Mouse (Mus musculus): Measurements from ENCODE around the gene P2ry2. TPM values are rescaled to one million over a fixed set of nuclear protein-coding genes. Genes with fewer than 3 reads are reported as not detected.

The P2ry2 gene
- total RNA-seq (2021), result 10 to 100 TPM; 34.3 to 43.7 TPM
- long read RNA-seq, experiment 1, transcript P2ry2-201 (3 exons, 3,011 nt), result major isoform, 22 of 29 reads
- long read RNA-seq, experiment 1, partial matches to known transcripts, result 0 of 29 reads
- long read RNA-seq, experiment 1, other reads (novel, unspliced or antisense), result 7 of 29 reads
- long read RNA-seq, experiment 2, transcript P2ry2-201 (3 exons, 3,011 nt), result major isoform, 47 of 62 reads
- long read RNA-seq, experiment 2, partial matches to known transcripts, result 0 of 62 reads
- long read RNA-seq, experiment 2, other reads (novel, unspliced or antisense), result 9 of 62 reads

DNA sequence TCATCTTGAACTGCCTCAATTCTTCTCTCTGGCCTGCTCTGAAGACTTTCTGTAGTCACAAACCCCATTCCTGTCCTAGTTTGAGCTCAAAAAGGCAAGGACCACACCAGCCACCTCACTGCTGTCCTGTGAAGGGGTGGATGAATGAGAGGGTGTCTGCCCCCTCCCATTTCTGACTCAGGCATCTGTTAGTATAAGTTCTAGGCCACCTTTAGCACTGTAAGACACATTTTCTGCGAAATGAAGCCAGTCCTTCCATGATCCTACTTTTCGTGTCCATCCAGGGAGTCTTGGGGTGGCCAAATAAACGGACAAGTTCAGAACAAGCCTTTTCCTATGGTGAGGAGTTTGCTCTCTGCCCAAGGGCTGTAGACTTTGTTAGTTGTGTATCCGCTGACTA lies at the start of gene P2ry2:
TSS of gene P2ry2 (minus strand) at position 326 of the 400 bp plus-strand sequence.
- DNase-seq, result no peak

DNA sequence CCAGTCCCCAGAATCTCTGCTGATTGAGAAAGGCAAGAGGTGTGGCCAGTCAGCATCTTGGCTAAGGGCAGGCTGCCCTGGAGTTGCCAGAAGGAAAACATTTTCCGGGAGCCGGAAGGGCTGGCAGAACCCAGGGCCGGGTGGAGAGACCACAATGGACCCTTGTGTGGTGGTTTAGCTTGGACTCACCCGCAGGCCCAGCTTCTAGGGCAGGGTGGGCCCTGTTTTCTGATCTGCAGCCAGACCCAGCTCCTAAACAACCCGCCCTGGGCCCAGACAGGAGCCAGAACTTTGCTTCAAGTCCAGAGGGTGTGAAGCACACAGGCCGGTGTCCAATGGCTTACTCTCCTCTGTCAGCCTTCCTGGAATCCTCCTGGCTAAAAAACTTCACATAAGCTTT lies 49.6 kb upstream of the P2ry2 start:
- DNase-seq, result peak; percentile 42

DNA sequence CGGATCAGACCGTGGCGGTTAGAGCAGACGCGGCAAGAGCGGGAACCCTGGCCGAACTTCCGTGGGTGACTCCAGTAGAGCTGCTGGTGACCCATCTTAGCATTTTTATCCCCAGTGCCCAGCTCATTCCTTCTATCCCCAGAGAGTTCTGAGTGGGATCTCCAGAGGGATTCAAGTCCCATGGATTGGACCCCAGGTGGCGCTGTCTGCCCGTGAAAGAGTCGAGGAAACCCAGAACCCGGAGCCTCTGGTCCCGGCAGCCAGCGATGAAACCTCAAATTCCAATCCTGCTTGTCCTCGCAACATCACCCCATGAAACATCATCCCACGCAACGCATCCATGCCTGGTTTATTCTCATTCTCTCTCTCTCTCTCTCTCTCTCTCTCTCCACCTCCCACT lies 48.7 kb upstream of the P2ry2 start:
- DNase-seq, result peak; percentile 65

DNA sequence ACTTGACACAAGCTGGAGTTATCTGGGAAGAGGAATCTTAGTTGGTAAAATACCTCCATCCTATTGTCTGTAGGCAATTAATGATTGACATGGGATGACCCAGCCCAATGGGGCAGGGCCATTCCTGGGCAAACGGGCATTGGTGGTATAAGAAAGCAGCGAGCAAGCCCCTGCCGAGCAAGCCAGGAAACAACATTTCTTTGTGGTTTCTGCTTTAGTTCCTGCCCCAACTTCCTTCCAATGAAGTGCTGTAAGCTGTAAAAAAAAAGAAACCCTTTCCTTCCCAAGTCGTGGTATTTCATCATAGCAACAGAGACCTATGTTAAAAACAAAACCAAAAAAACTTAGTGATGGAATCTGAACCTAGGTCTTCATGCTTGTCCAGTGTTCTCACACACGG lies 47.8 kb upstream of the P2ry2 start:
- no peak for DNase-seq

DNA sequence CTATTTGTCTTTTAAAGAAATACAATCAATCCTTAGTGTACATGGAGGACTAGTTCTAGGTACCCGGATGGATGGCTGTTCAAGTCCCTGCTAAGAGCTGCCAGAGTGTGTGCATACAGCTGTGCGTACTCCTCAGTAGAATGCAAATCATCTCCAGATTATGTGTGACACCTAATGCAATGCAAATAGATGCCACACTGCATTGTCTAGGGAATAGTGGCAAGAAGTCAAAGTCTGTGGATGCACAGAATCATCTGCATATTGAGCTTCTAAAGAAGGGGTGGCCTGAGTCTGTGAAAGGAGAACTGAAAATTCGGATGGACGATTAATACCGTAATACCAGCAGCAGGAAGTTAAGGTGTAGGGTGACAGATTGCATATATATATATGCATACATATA lies 46.5 kb upstream of the P2ry2 start:
- no peak for DNase-seq

DNA sequence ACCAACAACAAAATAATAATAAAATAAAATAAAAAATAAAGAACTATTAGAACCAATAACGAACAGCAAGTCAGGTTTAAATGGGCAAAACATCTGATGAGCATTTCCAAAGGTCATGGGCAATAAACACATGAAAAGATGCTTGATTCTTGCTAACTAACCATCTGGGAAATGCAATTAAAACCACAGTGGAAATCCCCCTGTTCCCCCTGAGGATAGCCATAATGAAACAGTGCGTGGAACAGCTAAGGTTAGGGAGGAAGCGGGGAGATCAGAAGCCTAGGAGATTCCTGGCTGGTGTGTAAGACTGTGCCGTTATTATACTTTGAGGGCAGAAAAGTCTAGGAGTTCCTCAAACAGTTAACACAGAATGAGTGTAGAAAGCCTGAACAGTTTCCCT lies 44.6 kb upstream of the P2ry2 start:
- DNase-seq, result no peak

DNA sequence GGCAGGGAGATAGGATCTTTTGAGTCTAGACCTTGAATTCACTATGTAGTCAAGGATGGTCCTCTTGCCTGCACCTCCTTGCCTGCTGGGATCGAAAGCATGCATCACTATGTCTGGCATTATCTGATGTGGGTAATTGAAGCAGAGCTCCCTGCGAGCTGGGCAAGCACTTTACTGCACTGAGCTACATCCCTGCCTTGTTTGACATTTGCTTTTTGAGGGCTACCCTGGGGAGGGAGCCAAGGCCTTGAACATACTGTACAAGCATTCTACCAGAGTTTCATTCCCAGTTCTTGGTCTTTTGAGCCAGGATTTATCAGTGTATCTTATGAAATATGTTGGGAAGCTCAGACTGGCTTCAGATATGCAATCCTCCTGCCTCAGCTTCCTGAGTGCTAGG lies 40.5 kb upstream of the P2ry2 start:
- no peak for DNase-seq

DNA sequence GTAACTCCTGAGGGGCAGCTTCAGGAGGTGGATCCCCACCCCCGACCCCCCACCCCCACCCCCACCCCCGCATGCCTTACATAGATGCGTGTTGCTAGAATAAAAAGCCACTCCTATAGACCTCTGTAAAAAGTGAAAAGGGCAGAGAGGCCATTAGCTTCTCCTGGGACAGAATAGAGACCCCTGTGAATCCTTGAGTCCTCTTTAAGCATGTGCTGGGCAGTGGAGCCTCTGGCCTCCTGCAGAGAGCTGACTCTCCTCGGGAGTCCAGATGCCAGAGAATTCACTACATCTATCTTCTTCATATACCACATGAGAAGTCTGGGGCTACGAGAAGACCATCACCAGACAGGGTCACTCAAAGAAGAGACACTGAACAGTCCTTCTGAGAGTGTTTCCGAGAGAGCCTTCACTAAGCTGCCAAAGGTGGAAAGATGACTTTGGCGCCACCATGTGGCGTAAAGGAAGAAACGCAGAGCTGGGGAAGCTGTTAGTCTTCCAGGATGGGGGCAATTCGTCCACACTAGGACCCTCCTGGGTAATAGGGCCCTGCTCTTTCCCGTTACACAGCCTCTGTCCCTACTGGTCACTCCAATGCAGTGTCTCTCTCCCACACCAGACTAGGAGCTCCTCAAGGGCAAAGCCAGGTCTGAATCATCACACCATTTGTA lies 39.0 kb upstream of the P2ry2 start:
- no peak for DNase-seq

DNA sequence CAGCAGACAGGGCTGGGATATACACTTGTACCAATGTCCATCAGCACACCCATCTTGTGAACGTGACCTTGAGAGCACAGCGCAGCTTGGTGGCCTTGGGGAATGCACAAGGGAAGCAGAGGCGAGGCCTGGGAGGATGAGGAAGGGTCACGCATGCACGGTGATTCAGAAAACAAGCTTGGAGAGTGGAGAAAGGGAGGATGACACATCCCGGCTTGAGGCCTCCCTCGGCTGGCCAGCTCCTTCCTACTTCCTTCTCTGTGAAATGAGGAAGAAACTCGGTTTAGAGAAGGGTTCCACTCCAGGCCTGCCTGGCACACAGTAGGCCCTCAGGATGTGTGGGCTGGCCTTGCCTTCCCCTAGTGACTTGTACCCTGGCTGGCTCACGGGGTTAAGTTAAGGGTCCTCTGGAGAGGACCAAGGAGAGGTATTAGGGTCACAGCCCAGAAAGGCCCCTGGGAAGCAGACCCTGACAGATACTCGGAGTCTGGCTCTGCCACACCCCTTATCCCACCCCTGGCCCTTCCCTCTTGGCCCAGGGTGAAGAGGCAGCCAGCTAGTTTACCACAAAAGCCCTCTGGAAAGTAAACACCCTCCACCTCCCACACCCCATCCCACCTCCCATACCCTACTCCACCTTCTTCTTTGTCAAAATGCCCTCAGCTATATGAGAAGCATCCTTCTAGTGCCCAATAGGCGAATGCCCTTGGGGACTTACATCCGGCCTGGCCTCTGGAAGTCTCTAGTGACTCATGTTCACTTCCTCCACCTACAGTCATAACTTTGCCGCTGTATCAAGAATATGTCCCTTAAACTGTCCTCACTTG lies 38.3 kb upstream of the P2ry2 start:
- DNase-seq, result no peak

DNA sequence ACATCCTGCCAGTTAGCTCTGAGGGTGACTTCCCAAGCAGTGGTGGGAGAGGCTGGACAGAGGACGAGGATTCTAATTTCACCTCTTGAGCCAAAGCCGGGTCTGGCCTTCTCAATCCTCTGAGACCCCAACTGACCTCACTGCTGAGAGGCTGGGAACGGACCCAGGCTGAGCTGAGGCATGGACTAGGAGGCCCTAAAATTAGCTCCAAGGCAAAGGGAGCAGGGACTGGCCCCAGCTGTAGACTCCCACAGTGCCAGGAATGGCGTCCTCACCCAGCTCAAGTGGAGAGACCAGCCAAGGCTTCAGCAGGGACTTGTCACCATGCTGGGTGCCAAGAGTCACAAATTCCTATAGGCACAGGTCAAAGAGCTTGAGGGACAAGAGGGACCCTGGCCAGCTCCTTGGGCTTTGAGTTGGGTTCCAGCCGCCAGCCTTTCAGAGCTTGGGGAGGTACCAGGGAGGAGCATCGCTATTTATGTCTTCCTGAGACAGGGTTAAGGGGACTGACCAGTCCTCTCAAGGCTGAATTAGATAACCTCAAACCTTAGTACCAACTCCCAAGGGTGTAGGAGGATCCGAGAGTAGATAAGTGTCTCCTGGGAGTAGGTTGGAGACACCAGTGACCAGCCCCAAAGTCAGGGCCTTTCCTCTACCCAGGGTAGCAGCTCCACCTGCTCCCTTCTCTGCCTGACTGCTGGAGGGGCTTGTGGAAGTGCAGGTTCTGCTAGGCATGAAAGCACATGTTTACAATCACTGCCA lies 36.8 kb upstream of the P2ry2 start:
- DNase-seq, result peak; percentile 93

DNA sequence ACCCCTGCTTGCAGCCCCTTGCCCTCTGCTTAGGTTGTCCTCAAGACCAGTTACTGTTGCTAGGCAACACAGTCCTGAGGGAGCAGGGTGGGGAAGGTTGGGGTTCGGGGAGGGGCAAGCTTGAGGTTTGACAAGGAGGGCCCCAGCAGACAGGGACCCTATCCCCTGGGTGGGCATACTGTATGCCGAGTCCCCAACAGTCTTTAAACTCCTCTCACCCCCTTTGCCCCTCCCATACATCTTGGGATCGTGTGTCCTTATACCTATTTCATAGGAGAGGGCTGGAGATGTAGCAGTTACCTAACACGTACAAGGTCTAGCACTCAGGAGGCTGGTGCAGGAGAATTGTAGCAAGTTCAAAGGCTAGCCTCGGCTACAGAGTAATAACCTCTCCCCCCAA lies 35.6 kb upstream of the P2ry2 start:
- no peak for DNase-seq

DNA sequence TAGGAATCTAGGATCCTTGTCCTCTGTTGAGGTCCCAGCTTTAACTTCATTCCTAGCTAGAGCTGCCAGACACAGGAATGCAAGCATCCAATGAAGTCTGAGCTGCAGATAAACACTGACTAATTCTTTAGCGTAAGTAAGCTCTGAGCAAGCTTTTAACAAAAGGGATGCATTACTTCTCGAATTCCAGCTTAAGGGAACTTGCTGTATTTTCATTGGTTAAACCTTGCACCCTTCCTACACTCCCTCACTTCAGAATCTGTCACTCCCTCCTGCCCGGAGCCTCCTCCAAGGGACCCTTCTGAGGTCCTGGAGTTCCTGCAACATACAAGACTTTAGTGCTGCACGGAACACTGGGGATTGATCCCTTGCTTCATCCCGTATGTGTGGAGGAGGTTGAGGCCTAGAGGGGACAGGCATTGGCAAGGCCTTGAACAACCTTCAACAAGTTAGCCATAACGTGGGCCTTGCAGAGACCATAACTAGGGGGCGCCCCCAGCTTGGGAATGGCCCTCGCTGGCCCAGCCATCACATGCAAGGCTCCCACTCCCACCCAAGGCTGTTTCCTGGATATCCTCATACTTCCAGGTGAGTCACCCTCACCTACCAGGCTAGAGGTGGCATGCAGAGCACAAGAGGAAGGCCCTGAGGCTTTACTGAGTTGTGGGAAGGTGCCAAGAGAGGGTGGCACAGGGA lies 31.3 kb upstream of the P2ry2 start:
- DNase-seq, result no peak

DNA sequence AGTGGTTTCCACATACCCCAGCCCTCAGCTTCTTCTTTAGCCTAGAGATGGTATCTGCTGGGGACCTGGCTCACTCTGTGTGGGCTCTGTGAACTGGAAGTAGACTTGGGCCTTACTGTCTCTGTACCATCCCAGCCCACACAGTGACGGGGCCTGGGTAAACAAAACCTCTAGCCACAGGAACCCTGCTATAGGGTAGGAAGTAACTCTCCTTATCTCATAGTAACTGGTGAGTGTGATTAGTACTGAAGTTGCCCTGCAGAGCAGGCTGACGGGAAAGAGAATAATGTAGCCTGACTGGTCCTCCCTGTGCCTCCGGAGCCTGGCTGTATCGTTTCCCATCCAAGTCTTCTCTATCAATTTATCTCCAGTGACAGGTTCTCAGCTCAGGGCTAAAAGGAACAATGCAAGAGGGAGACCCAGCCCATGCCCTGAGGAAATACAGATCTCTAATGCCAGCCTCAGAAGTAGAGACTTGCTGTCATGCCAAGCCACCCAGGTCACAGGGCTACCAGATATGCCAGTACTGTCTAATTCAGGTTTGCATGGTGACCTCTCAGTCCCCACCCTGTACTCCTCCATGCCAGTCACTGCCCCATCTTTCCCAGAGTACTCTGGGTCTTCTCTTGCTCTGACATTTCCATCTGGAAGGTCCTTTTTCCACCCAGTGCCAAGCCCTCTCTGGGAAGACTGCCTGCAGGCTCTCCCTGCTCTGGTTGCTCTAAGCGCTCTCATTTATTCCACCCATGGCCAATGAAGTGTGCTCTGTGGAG lies 29.5 kb upstream of the P2ry2 start:
- no peak for DNase-seq

DNA sequence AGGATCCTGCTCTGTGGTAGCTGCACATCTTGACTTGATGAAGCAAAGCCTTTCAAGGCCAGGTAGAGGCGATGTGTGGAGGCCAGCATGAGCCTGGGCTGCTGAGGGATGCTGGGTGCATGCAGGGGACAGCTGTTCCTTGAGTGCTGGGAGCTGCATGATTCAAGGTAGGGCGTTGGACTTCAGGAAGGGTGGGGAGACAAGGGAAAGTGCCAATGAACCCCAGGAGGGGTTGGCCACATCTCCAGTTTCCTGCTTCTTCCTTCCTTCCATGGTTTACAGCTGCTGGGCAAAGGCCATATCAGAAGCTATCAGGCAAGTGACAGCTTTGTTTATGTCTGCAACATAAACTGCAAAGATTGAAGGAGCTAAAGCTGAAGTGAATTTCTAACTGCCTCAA lies 28.9 kb upstream of the P2ry2 start:
- no peak for DNase-seq

DNA sequence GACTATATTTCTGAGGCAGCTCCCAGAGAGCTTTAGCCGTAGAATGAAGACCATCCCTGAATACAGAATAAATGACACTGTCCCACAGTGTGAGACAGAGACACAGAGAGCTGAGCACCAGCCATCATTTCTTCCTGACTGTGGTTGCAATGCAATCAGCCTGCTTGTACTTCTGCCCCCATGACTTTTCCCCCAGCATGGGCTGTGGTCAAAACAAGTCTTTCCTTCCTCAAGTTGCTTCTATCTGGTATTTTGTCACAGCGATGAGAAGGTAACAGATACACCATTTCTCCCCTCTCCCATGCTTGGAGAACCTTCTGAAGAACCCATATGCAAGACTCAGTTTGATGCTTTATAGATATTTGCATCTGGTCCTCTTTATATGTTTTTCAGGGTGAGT lies 20.7 kb upstream of the P2ry2 start:
- no peak for DNase-seq

DNA sequence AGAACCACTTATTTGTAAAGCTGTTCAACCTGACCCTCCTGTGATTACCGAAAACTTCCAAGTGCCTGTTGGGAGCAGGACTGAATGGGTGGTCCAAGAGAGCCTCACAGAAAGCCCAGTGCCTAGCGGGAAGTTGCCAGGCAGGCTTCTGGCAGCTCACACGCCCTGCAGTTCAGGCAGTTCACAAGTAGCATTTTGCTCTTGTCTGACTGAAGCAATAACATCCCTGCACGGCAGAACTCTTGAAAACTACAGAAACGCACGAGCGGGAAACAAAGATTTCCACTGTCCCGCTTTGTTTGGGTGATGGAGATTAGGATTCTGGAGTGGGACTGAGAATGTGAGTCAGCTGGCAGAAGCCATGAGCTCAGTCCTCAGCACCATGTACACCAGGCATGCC lies 18.6 kb upstream of the P2ry2 start:
- no peak for DNase-seq

DNA sequence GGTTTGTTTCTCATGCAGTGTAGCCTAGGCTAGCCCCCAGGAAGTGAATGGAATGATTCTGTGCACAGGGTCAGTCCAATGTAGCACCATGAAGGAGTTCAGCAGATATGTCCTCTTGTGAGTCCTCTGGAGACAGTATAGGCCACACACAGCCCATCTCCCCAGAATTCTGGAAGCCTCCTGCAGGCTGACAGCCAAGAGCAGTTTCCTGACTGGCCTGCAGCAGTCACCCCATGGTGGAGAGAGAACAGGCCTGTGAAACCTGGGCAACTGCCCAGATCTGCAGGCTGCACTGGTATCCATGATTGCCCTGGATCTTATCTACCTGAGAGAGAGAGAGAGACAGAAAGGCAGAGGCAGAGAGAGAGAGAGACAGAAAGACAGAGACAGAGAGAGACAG lies 18.1 kb upstream of the P2ry2 start:
- no peak for DNase-seq

DNA sequence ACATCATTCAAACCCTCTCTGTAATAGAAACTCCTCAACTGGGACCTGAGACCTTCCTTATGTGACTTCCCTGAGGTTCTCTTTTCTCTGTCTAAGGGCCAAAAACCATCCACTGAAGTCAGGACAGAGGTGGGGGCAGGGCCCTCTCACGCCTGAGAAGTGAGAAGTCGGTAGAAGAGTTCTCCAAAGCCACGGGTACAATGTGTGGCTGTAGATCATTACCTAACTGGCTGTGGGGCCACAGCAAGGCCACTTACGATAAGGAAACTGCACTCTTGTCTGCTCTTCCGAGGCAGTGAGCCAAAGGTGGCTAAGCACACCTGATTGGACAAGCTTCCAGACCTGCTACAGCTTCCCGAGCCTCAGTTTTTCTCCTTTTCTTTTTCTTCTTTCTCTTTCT lies 16.8 kb upstream of the P2ry2 start:
- no peak for DNase-seq

DNA sequence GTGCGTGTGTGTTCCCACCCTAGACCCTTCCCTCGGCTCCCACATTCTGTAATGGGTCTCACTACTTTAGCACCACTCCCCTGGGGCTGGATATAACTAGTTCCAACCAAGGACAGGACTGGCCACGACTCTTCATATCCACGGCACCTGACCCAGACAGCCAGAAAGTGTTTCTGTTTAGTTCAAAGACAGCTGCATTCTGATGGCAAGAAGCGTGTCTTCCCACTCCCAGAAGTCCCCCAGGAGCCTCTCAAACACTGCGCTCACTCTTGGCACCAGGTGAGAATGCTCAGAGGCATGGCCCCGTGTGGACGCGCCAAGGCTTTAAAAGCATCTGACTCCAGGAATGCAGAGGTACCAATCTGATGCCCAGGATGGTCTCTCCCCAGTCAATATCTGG lies 16.3 kb upstream of the P2ry2 start:
- DNase-seq, result no peak

DNA sequence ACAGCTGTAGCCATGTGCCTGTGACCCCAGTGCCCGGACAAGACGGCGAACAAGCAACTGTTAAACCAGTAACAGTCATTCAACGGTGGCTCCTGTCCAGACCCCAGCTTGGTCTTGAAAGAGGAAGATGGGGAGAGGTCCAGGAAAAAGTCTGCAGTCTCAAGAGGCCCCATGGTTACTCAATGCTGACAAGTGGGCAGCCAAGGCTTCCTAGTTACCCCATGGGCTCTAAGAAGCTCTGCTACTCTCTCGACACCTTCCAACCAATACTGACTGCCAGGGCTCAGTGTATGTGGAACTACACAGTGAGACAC lies 15.7 kb upstream of the P2ry2 start:
- DNase-seq, result no peak
